Mouse (Mus musculus) adrenal gland, postnatal 4 days (tissue): ENCODE measurements around the gene Tgm2. TPM values are rescaled to one million over a fixed set of nuclear protein-coding genes. Genes with fewer than 3 reads are reported as not detected.

Source experiments
- DNase-seq, 2 experiments: peaks; one replicate each; pipeline ENCODE4 v3.0.0; 2021 to 2022; ENCODE audit warnings: low spot score in 2 of 2, mixed read lengths in 2 of 2
- long read RNA-seq, 2 experiments: library from polyadenylated mRNA; stranded (forward); transcript quantifications; one replicate each; pipeline ENCODE4 v2.0.0; 2021
- total RNA-seq, 2 experiments: library from RNA; stranded (reverse); gene quantifications; 2 replicates each; pipeline ENCODE4 v1.2.3; 2021

The Tgm2 gene
- total RNA-seq: 10 to 100 TPM; 58.1 to 65.3 TPM
- long read RNA-seq, experiment 1, transcript Tgm2-201 (13 exons, 3,596 nt): major isoform, 12 of 32 reads
- long read RNA-seq, experiment 1, partial matches to known transcripts: 13 of 32 reads
- long read RNA-seq, experiment 1, other reads (novel, unspliced or antisense): 7 of 32 reads
- long read RNA-seq, experiment 2, transcript Tgm2-201 (13 exons, 3,596 nt): major isoform, 45 of 68 reads
- long read RNA-seq, experiment 2, partial matches to known transcripts: 16 of 68 reads
- long read RNA-seq, experiment 2, other reads (novel, unspliced or antisense): 7 of 68 reads

- peak; percentile 75 to 87 for DNase-seq
These were observed at the start of gene Tgm2 for GRCm38 (mm10) chr2:158146223-158146622. TSS of gene Tgm2 (minus strand) at chr2:158146436.

GRCm38 (mm10) chr2:158194945-158195640 is 48.9 kb upstream of the Tgm2 start:
- no peak for DNase-seq

GRCm38 (mm10) chr2:158193611-158194336 is 47.5 kb upstream of the Tgm2 start:
- DNase-seq: no peak

GRCm38 (mm10) chr2:158191098-158191497 is 44.9 kb upstream of the Tgm2 start:
- DNase-seq: no peak

GRCm38 (mm10) chr2:158189451-158189850 is 43.2 kb upstream of the Tgm2 start:
- no peak for DNase-seq

GRCm38 (mm10) chr2:158186206-158186871 is 40.1 kb upstream of the Tgm2 start:
- DNase-seq: no peak

- DNase-seq: no peak
These were observed 37.0 kb upstream of the Tgm2 start for GRCm38 (mm10) chr2:158183266-158183665.

- no peak for DNase-seq
These were observed 35.7 kb upstream of the Tgm2 start for GRCm38 (mm10) chr2:158181932-158182331.

GRCm38 (mm10) chr2:158180797-158181196 is 34.6 kb upstream of the Tgm2 start:
- peak in 1 of 2 experiments; percentile 38 for DNase-seq

GRCm38 (mm10) chr2:158179370-158180111 is 33.3 kb upstream of the Tgm2 start:
- no peak for DNase-seq

GRCm38 (mm10) chr2:158178696-158179369 is 32.6 kb upstream of the Tgm2 start:
- DNase-seq: peak; percentile 53 to 69

- DNase-seq: no peak
These were observed 31.9 kb upstream of the Tgm2 start for GRCm38 (mm10) chr2:158178139-158178538.

GRCm38 (mm10) chr2:158177574-158177973 is 31.3 kb upstream of the Tgm2 start:
- DNase-seq: no peak

- no peak for DNase-seq
These were observed 30.5 kb upstream of the Tgm2 start for GRCm38 (mm10) chr2:158176763-158177162.

- no peak for DNase-seq
These were observed 29.2 kb upstream of the Tgm2 start for GRCm38 (mm10) chr2:158175433-158175832.

GRCm38 (mm10) chr2:158174958-158175357 is 28.7 kb upstream of the Tgm2 start:
- DNase-seq: no peak

- DNase-seq: no peak
These were observed 28.2 kb upstream of the Tgm2 start for GRCm38 (mm10) chr2:158174438-158174837.

GRCm38 (mm10) chr2:158170394-158170793 is 24.2 kb upstream of the Tgm2 start:
- DNase-seq: no peak

- no peak for DNase-seq
These were observed 23.5 kb upstream of the Tgm2 start for GRCm38 (mm10) chr2:158169771-158170170.

- no peak for DNase-seq
These were observed 23.1 kb upstream of the Tgm2 start for GRCm38 (mm10) chr2:158169351-158169750.
